Mouse (Mus musculus): ENCODE measurements around the gene Cxcl3. TPM values are rescaled to one million over a fixed set of nuclear protein-coding genes. Genes with fewer than 3 reads are reported as not detected.
"Not testable (repeated sequence)": the region's sequence is repeated elsewhere in the genome, so short reads cannot be mapped to it uniquely, and the experiment has no call there.

Gene Cxcl3
- polyA plus RNA-seq, 1 experiment from 2014 or later = not detected

DNA sequence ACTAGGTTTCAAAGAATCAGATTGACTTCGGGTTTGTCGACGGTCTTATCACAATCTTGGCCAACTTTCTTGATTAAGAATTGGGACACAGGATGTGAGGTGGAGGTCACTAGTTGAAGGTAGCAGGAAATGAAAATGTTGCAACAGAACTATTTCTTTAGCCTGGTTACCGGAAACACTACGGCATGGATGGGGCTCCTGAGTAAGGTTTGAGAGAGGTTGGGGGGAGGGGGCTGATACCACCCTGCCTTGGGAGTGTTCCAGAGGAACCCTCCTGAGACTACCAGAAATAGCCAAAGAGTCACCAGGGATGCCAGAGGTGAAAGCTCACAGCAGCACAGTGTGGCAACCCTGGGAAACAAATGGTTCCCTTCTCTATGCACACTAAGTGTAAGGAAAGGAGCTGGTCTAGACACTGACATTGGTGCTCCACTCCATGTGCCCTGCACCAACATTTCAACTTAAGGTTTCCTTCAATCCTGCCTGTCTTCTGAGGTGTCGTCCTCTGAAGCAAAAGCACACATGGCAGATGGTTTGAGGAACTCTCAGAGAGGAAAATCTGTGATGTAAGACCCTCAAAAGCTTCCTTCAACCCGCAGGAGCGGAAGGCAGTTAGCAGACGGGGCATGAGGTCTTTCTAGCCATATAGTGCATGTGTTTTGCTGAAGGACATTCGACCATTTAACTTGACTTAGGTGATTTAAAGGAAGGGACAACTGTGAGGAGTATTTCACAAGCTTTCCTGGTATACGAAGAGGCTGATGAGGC is 3.6 kb downstream of the Cxcl3 start:
- no peak for TF ChIP-seq CTCF (IDR thresholded peaks at IDR 0.05)
- in situ Hi-C loops (cut with MboI; ENCODE audit: low pct_unique_long_range_greater_than_20kb) = loop anchor here (5.0 to 10.0 kb wide), 2 partner anchors 115 to 132 kb away; partner anchors contain the start of gene Cxcl2
- DNase-seq (ENCODE audit: low read depth, low spot score) (no peak), ATAC-seq (no peak)
- CTCF ChIA-PET = interaction anchor here (0.9 to 1.9 kb wide), 3 partner anchors 8 to 128 kb away, joined by 4 to 18 read pairs (median 5); no protein-coding TSS in a partner anchor
- POLR2A ChIA-PET = interaction anchor here (1.4 kb wide), 1 partner anchor 17 kb away, joined by 5 read pairs; no protein-coding TSS in a partner anchor
- no peaks in the 10 kb centered on the region for H3K27me3 ChIP-seq

DNA sequence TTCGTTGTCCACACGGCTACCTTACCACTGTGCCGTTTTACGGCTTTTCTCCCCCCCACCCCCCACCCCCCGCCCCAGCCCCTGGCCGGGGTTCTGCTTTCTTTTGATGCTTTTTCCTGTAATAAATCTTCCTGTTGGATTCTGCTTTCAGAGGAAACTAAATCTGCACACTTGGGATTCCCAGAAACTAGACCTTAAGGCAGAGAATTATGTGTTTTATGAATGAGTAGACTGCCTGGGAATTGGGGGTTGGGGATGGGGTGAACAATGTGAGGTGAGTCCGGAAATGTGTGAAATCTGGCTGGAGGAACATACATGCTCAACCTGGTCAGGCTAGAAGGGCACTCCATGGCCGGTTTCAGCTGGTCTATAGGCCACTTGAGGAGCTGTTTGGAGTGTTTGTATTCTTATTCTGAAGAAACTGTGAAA is 4.2 kb downstream of the Cxcl3 start:
- CTCF ChIA-PET = interaction anchor here (1.5 to 1.8 kb wide), 2 partner anchors 44 to 110 kb away, joined by 4 to 5 read pairs; no protein-coding TSS in a partner anchor
- POLR2A ChIA-PET = no interaction called here
- DNase-seq (ENCODE audit: low read depth, low spot score) (no peak), ATAC-seq (no peak)
- in situ Hi-C loops (cut with MboI; ENCODE audit: low pct_unique_long_range_greater_than_20kb) = loop anchor here (10.0 kb wide), 1 partner anchor 115 kb away; the partner anchor contains the start of gene Cxcl2
- H3K27me3 ChIP-seq = no peaks in the 10 kb centered on the region
- no peak for TF ChIP-seq CTCF (IDR thresholded peaks at IDR 0.05)

DNA sequence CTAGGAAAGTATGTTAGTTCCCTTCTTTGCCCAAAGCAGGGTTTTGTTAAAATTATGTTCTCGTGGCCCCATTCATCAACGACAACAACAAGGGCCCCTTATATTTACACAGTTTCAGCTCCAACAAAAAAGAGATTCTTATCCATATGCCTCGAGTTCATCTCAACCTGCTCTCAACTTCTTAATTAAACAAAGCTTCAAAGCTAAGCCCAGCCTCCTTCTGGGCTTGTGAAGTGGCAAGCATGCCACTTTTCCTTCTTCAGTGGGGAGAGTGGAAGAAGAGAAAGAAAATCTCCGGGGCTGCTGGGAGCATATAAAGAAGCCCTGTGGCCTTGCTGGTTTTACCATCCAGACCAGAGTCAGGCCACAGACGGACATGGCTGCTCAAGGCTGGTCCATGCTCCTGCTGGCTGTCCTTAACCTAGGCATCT is 8.3 kb downstream of the Cxcl3 start, which contains the start of gene Cxcl15:
Cxcl15 (plus strand) TSS at position 340 of the 431 bp plus-strand sequence.
- in situ Hi-C loops (cut with MboI; ENCODE audit: low pct_unique_long_range_greater_than_20kb) = loop anchor here (10.0 kb wide), 1 partner anchor 111 kb away; the partner anchor contains the start of gene Cxcl2
- DNase-seq (ENCODE audit: low read depth, low spot score) = no peak
- POLR2A ChIA-PET = no interaction called here
- CTCF ChIA-PET = interaction anchor here (1.1 to 1.5 kb wide), 3 partner anchors 76 to 133 kb away, joined by 3 to 4 read pairs (median 3); no protein-coding TSS in a partner anchor
- no peak for ATAC-seq
- no peak for TF ChIP-seq CTCF (IDR thresholded peaks at IDR 0.05)
- H3K27me3 ChIP-seq = no peaks in the 10 kb centered on the region

DNA sequence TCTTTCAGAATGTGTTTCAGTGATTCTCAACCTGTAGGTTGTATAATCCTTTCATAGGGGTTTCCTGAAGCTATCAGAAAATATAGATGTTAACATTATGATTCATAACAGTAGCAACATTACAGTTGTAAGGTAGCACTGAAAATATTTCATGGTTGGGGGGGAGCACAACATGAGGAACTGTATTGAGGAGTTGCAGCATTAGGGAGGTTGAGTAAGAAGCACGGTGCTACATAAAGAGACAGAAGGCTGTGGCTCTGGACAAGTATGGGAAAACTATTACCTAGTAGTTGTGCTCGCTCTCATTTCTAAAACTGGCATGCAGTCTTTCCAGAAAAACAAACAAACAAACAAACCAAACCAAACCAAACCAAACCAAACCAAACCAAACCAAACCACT is 9.5 kb downstream of the Cxcl3 start:
- in situ Hi-C loops (cut with MboI; ENCODE audit: low pct_unique_long_range_greater_than_20kb) = loop anchor here (10.0 kb wide), 1 partner anchor 109 kb away; the partner anchor contains the start of gene Cxcl2
- POLR2A ChIA-PET; ATAC-seq; DNase-seq (ENCODE audit: low read depth, low spot score); H3K27me3 ChIP-seq: not testable (repeated sequence)
- CTCF ChIA-PET = interaction anchor here (0.7 to 1.3 kb wide), 2 partner anchors 16 to 72 kb away, joined by 3 read pairs; no protein-coding TSS in a partner anchor

DNA sequence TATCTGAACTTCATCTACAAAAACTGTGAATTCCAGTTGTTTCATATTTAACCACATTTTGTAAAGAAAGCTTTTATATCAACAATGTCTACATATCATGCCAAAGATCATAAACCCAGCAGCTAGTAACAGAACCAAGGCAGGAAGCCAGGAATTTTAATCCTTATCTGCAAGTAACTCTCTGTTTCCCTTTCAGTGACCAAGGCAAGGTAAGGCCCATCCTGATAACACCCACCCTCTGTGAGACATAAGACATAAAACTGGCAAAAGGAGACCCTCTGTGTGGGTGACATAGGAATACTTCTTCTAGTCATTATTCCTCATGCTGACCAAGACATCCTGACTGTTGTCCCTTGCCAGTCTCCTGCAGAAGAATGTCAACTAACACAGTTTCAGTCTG is 18.7 kb downstream of the Cxcl3 start:
- DNase-seq (ENCODE audit: low read depth, low spot score) = no peak
- CTCF ChIA-PET = interaction anchor here (1.1 to 1.7 kb wide), 3 partner anchors 15 to 59 kb away, joined by 4 to 5 read pairs (median 4); no protein-coding TSS in a partner anchor
- POLR2A ChIA-PET = no interaction called here
- H3K27me3 ChIP-seq = no peaks in the 10 kb centered on the region
- in situ Hi-C loops (cut with MboI; ENCODE audit: low pct_unique_long_range_greater_than_20kb) = no loop called here
- TF ChIP-seq CTCF (IDR thresholded peaks at IDR 0.05) = no peak
- no peak for ATAC-seq

DNA sequence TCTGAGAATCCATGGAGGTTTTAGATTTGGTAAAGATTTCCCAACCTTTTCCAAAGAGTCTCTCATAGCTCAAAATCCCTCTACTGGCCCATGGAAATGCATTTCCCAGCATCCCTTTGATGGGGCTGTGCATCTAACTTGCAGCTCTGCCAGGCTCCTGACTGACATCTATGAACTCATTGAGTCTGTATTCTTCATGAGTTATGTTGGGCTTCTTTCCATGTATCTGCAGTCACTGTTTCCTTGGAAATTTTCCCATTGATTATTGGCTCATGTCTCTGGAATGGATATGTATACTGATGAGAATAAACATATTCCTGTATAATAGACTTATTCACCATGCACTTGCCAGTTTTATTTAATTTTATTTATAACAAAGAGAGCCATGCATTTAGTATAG is 20.1 kb downstream of the Cxcl3 start:
- ATAC-seq = no peak
- POLR2A ChIA-PET = interaction anchor here (1.5 kb wide), 1 partner anchor 17 kb away, joined by 5 read pairs; no protein-coding TSS in a partner anchor
- H3K27me3 ChIP-seq = no peaks in the 10 kb centered on the region
- CTCF ChIA-PET = no interaction called here
- no peak for TF ChIP-seq CTCF (IDR thresholded peaks at IDR 0.05)
- in situ Hi-C loops (cut with MboI; ENCODE audit: low pct_unique_long_range_greater_than_20kb) = no loop called here
- DNase-seq (ENCODE audit: low read depth, low spot score) = no peak

DNA sequence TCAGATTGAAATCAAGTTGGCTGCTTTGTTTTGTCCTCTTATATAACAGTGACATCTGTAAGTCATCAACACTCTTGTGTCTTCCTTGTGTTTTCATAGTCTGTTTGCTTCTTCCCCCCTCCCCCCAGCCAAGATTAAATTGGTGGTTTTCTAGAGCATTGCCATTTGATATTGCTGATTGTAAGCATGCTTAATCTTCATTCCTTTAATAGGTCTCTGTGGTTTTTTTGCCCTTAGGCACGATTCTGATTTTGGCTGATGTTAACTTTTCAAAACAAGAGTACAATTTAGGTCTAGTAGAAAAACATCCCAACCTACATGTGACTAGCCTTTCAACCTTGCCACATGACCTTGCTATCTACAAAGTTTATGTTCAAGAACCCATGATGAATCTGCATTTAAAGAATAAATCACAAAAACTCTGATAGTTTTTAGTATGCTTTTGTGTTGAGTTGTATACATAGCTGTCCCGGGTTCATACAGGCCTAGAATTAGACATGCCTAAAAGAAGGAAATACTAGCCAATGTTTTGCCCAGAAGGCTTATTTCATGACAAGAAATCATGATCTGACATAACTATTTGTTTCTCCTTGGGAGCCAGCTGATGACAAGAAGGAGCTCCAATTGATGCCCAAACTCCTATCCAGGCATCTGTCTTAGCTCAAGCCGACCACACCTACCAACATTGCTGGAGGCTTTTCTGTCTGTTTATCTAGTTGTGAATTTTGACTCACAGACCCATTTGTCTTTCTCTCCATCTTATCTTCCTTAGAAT is 21.5 kb downstream of the Cxcl3 start:
- no peak for DNase-seq (ENCODE audit: low read depth, low spot score)
- in situ Hi-C loops (cut with MboI; ENCODE audit: low pct_unique_long_range_greater_than_20kb) = no loop called here
- no peak for ATAC-seq
- ChIA-PET POLR2A (no interaction called here), CTCF (interaction anchor here (1.1 to 2.8 kb wide), 5 partner anchors 14 to 146 kb away, joined by 3 to 12 read pairs (median 4); partner anchors contain the start of gene Cxcl2)
- TF ChIP-seq CTCF (IDR thresholded peaks at IDR 0.05) = no peak
- H3K27me3 ChIP-seq = no peaks in the 10 kb centered on the region

DNA sequence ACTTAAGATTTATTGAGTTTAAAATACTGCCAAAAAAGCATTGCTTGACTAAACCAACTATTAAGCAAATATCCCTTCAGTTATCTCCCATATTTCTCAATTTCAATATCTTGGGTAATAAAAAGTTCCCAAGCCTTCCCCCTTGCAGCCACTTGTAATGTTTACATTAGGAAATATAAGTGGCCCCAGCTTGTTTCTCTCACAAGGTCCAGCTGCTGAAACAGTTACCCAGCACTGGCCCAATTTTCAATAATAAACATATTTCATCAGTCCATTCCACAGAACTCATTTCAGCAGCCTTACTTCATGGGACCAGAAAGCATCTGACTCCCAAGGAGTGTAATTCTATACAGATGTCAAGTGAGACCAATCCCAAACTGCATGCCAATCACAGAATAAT is 33.9 kb downstream of the Cxcl3 start:
- ATAC-seq = no peak
- no peak for TF ChIP-seq CTCF (IDR thresholded peaks at IDR 0.05)
- no peaks in the 10 kb centered on the region for H3K27me3 ChIP-seq
- DNase-seq (ENCODE audit: low read depth, low spot score) = no peak
- in situ Hi-C loops (cut with MboI; ENCODE audit: low pct_unique_long_range_greater_than_20kb) = no loop called here
- ChIA-PET CTCF (interaction anchor here (0.6 to 1.6 kb wide), 4 partner anchors 11 to 88 kb away, joined by 3 to 4 read pairs (median 4); no protein-coding TSS in a partner anchor), POLR2A (no interaction called here)

DNA sequence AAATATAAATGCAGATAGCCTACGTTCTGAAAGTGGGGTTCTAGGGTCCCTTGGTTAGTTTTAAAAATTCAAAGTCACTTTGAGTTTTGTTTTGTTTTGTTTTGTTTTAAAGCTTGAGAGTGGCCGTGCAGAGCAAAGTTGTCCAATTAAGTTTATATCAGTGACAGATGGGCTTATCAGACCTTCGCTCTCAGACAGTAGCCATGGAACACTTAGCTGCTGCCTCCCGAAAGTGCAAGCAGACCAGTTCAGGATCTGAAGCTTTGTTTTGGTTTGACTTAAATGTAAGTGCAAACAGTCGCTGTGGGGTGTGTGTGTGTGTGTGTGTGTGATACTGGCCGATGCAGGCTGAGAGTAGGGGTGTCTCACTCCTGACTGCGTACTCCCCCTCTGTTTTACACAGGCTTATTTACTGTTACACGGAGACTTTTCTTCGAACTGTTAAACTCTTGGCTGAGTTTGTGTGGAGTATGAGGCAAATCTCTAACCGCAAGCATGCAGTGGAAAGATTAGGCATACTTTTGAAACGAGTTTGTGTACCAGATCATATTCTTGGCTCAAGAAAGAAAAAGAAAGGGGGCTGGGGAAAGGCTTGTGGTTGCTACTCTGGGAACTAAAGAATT is 46.4 kb downstream of the Cxcl3 start:
- ATAC-seq (peak; percentile 82), DNase-seq (ENCODE audit: low read depth, low spot score) (peak; percentile 84)
- in situ Hi-C loops (cut with MboI; ENCODE audit: low pct_unique_long_range_greater_than_20kb) = no loop called here
- no peaks in the 10 kb centered on the region for H3K27me3 ChIP-seq
- ChIA-PET CTCF (interaction anchor here (1.0 to 1.3 kb wide), 2 partner anchors 21 to 35 kb away, joined by 3 read pairs; no protein-coding TSS in a partner anchor), POLR2A (interaction anchor here (0.7 kb wide), 1 partner anchor 12 kb away, joined by 3 read pairs; no protein-coding TSS in a partner anchor)
- no peak for TF ChIP-seq CTCF (IDR thresholded peaks at IDR 0.05)

Measured in Patski (cell line).